ENCODE assay signal across 11 mouse cellular contexts in the genomic region with DNA sequence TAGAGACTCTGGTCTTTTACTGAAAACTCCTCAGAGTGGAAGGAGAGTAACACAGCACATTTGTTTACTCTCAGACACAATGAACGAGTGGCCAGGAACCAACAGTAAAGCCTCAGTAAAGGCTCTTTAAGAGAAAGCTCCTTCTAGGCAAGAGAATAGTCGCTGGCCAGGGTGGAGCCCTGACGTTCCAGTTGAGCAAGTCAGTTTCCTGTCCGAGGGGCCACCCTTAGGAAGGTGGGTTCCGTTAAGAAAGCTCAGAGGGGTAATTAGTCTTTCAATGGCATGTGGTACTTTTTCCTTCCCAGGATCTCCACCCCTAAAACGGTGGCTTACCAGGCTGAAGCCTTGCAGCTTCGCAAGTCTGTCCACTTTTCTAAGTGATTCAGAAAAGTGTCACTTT. TPM values are rescaled to one million over a fixed set of nuclear protein-coding genes. Genes with fewer than 3 reads are reported as not detected.
DNase-seq lines count a peak whose midpoint lies in the region; ATAC-seq lines count a peak whose summit lies in the region.
"Had no signal": no experiment of that assay in that cellular context is flagged by ENCODE, and none has a peak within 500 bp of the region (broad histone marks: within the 10 kb centered on the region; RNA-seq: fewer than 3 reads in every experiment).

No protein-coding gene starts in this region.

- no peak overlapping the region for H3K4me3 ChIP-seq in limb, embryonic 13.5 days
- no peak overlapping the region for H3K4me3 ChIP-seq in limb, embryonic 10.5 days
- no peak overlapping the region for H3K4me3 ChIP-seq in liver, embryonic 16.5 days (ENCODE audit: low read depth, low read length)
- no peak overlapping the region for H3K4me3 ChIP-seq in stomach, embryonic 16.5 days (replicated peaks; ENCODE audit: low read length)
- no peak overlapping the region for H3K4me3 ChIP-seq in forebrain, embryonic 13.5 days

- peak overlapping the region; percentile 11 for H3K4me2 ChIP-seq in limb, embryonic 13.5 days (replicated peaks)
- H3K4me2 ChIP-seq in liver, embryonic 16.5 days (ENCODE audit: low read depth, low read length), result peak overlapping the region; percentile 6; the same call in 1 of the 2 replicates
- peak overlapping the region; percentile 7; the same call in 1 of the 2 replicates for H3K4me2 ChIP-seq in stomach, embryonic 16.5 days (ENCODE audit: low read depth, low read length)
- H3K4me2 ChIP-seq in forebrain, embryonic 13.5 days, result no peak overlapping the region
- H3K4me2 ChIP-seq: hindbrain, embryonic 14.5 days had no signal

- no peaks in the 10 kb centered on the region for H3K9me3 ChIP-seq in limb, embryonic 13.5 days
- H3K9me3 ChIP-seq in limb, embryonic 10.5 days (replicated peaks), result no peaks in the 10 kb centered on the region
- no peaks in the 10 kb centered on the region for H3K9me3 ChIP-seq in liver, embryonic 16.5 days (replicated peaks; ENCODE audit: control insufficient read depth, low read length)
- H3K9me3 ChIP-seq in stomach, embryonic 16.5 days (replicated peaks; ENCODE audit: control insufficient read depth, low read length), result no peaks in the 10 kb centered on the region
- no peaks in the 10 kb centered on the region for H3K9me3 ChIP-seq in forebrain, embryonic 13.5 days (replicated peaks)

- no peaks in the 10 kb centered on the region for H3K36me3 ChIP-seq in limb, embryonic 13.5 days
- H3K36me3 ChIP-seq in limb, embryonic 10.5 days, result no peaks in the 10 kb centered on the region
- H3K36me3 ChIP-seq in liver, embryonic 16.5 days (ENCODE audit: control insufficient read depth, insufficient read depth), result no peaks in the 10 kb centered on the region
- H3K36me3 ChIP-seq in stomach, embryonic 16.5 days (ENCODE audit: control insufficient read depth, insufficient read depth, low read length), result no peaks in the 10 kb centered on the region
- no peaks in the 10 kb centered on the region for H3K36me3 ChIP-seq in forebrain, embryonic 13.5 days (ENCODE audit: poor library complexity, severe bottlenecking)

- 39% methylated on average over 7 of the region's 7 CpGs for WGBS in limb, embryonic 13.5 days
- 49% methylated on average over 7 of the region's 7 CpGs for WGBS in limb, embryonic 10.5 days
- WGBS in liver, embryonic 16.5 days (ENCODE audit: insufficient replicate concordance), result 11% methylated on average over 7 of the region's 7 CpGs
- 22% methylated on average over 7 of the region's 7 CpGs for WGBS in stomach, embryonic 16.5 days
- 49% methylated on average over 7 of the region's 7 CpGs for whole genome bisulfite sequencing in forebrain, embryonic 13.5 days

- no peak overlapping the region for H3K9ac ChIP-seq in limb, embryonic 13.5 days
- no peak overlapping the region for H3K9ac ChIP-seq in liver, embryonic 16.5 days (ENCODE audit: low read depth, low read length)
- no peak overlapping the region for H3K9ac ChIP-seq in stomach, embryonic 16.5 days (ENCODE audit: low read length)
- no peak overlapping the region for H3K9ac ChIP-seq in forebrain, embryonic 13.5 days
- H3K9ac ChIP-seq: hindbrain, embryonic 14.5 days had no signal

- no peak overlapping the region; the same call in 1 of the 2 replicates for H3K27ac ChIP-seq in limb, embryonic 13.5 days
- H3K27ac ChIP-seq in limb, embryonic 10.5 days, result no peak overlapping the region
- no peak overlapping the region for H3K27ac ChIP-seq in liver, embryonic 16.5 days (ENCODE audit: low read length)
- H3K27ac ChIP-seq in stomach, embryonic 16.5 days (ENCODE audit: low read length), result peak overlapping the region; percentile 40; the same call in 1 of the 2 replicates
- no peak overlapping the region for H3K27ac ChIP-seq in forebrain, embryonic 13.5 days
- H3K27ac ChIP-seq: hindbrain, embryonic 14.5 days had no signal

- ATAC-seq in limb, embryonic 13.5 days (ENCODE audit: low FRiP score, low read depth), result no peak
- ATAC-seq in liver, embryonic 16.5 days (ENCODE audit: low read depth), result no peak
- ATAC-seq in stomach, embryonic 16.5 days (ENCODE audit: insufficient read depth, low FRiP score), result no peak
- no peak for ATAC-seq in forebrain, embryonic 13.5 days
- ATAC-seq: activated CD4-positive, CD25-positive, alpha-beta regulatory T cell, adult 4 months had no signal

- no peak for DNase-seq in limb, embryonic 10.5 days (ENCODE audit: low spot score)
- peak; percentile 75 for DNase-seq in kidney, adult 9 months
- DNase-seq in cerebellum, adult 11 months, result no peak
- no peak for DNase-seq in frontal cortex, postnatal 25 days (ENCODE audit: low spot score in 2 of 2)
- DNase-seq: cerebellum, adult 2 months had no signal

- H3K27me3 ChIP-seq in limb, embryonic 13.5 days, result no peaks in the 10 kb centered on the region
- H3K27me3 ChIP-seq in limb, embryonic 10.5 days (ENCODE audit: low read depth, poor library complexity, severe bottlenecking), result no peaks in the 10 kb centered on the region
- H3K27me3 ChIP-seq in liver, embryonic 16.5 days (ENCODE audit: control insufficient read depth, insufficient read depth, low read depth, low read length), result no peaks in the 10 kb centered on the region
- no peaks in the 10 kb centered on the region for H3K27me3 ChIP-seq in stomach, embryonic 16.5 days (ENCODE audit: control insufficient read depth, insufficient read depth, low read length)
- no peaks in the 10 kb centered on the region for H3K27me3 ChIP-seq in forebrain, embryonic 13.5 days

- peaks cover 12% of the 10 kb centered on the region for H3K4me1 ChIP-seq in limb, embryonic 13.5 days
- peaks cover 21% of the 10 kb centered on the region for H3K4me1 ChIP-seq in limb, embryonic 10.5 days
- peaks cover 20% of the 10 kb centered on the region for H3K4me1 ChIP-seq in liver, embryonic 16.5 days (ENCODE audit: control insufficient read depth, low read depth, low read length)
- peaks cover 13% of the 10 kb centered on the region for H3K4me1 ChIP-seq in stomach, embryonic 16.5 days (ENCODE audit: control insufficient read depth, insufficient read depth, low read length)
- peaks cover 13% of the 10 kb centered on the region for H3K4me1 ChIP-seq in forebrain, embryonic 13.5 days

RNA-seq across cellular contexts. Expression of a gene that starts 2.7 kb away (rescaled TPM):
- polyA plus RNA-seq in limb, embryonic 13.5 days (2015; fragmentation: Nextera tagmentation; extraction: Ambion mirVana), result 26.1 and 29.6 TPM in 2 replicates
- 11.6 and 15.6 TPM in 2 replicates for polyA plus RNA-seq in limb, embryonic 10.5 days (2016; fragmentation: Nextera tagmentation; extraction: Ambion mirVana)
- polyA plus RNA-seq in liver, embryonic 16.5 days (2015; fragmentation: Nextera tagmentation; extraction: Ambion mirVana), result 8.8 TPM in 2 replicates
- 27.7 and 29.1 TPM in 2 replicates for polyA plus RNA-seq in stomach, embryonic 16.5 days (2015; fragmentation: Nextera tagmentation; extraction: Ambion mirVana)
- polyA plus RNA-seq in forebrain, embryonic 13.5 days (2015; fragmentation: Nextera tagmentation; extraction: Ambion mirVana), result 18.8 and 20.7 TPM in 2 replicates

RNA-seq across cellular contexts. Expression of a gene that starts 36.5 kb away (rescaled TPM):
- polyA plus RNA-seq in limb, embryonic 13.5 days (2015; fragmentation: Nextera tagmentation; extraction: Ambion mirVana), result 5.2 and 5.5 TPM in 2 replicates
- polyA plus RNA-seq in limb, embryonic 10.5 days (2016; fragmentation: Nextera tagmentation; extraction: Ambion mirVana), result 5.1 and 5.8 TPM in 2 replicates
- polyA plus RNA-seq in liver, embryonic 16.5 days (2015; fragmentation: Nextera tagmentation; extraction: Ambion mirVana), result 1.6 and 1.7 TPM in 2 replicates
- 2.9 and 3.2 TPM in 2 replicates for polyA plus RNA-seq in stomach, embryonic 16.5 days (2015; fragmentation: Nextera tagmentation; extraction: Ambion mirVana)
- 5.7 and 6.1 TPM in 2 replicates for polyA plus RNA-seq in forebrain, embryonic 13.5 days (2015; fragmentation: Nextera tagmentation; extraction: Ambion mirVana)
